Mouse (Mus musculus): ENCODE data around the gene Gpa33. TPM values are rescaled to one million over a fixed set of nuclear protein-coding genes. Genes with fewer than 3 reads are reported as not detected.
A peak's percentile ranks its signal among the peaks of the same experiment; 100 is the strongest.

The Gpa33 gene
- total RNA-seq (2015; ENCODE audit: low replicate concordance) (not detected in 2 replicates), total RNA-seq (2017; ENCODE audit: low replicate concordance) (not detected in 2 replicates)

DNA sequence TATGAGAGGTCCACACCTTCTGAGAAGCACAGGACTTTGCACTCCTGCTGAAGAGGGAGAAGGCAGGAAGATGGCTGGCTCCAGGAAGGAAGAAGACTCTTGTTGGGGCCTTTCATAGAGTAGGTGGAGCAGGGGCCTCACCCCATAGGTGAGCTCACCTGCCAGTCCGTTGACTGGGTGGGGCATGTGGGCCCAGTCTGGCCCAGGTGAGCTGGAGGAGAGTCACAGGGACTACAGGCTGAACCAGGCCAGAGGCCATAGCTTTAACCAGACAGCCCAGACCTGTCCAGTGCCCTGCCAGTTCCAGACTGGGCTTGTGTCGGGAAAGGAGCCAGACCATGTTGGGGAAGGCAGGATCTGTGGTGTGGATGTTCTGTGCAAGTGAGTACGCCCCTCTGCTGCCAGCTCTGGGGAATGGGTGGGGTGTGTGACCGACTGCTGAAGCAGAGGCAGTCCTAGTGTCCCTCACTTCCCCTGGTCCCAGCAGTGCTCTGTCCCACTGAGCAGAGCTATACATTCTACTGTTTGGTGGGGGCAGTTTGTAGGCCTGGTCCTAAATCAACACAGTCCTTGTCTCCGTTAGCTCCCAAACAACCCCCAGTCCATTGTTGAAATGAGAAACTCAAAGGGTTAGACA is at the start of gene Gpa33:
Gene Gpa33, plus strand, starts transcription at position 15 of the 637 bp plus-strand sequence.
- ATAC-seq (replicated peaks; ENCODE audit: low FRiP score, poor library complexity, severe bottlenecking), result 0 out of 2 replicates have a peak, but pooled peaks have one; percentile 31

DNA sequence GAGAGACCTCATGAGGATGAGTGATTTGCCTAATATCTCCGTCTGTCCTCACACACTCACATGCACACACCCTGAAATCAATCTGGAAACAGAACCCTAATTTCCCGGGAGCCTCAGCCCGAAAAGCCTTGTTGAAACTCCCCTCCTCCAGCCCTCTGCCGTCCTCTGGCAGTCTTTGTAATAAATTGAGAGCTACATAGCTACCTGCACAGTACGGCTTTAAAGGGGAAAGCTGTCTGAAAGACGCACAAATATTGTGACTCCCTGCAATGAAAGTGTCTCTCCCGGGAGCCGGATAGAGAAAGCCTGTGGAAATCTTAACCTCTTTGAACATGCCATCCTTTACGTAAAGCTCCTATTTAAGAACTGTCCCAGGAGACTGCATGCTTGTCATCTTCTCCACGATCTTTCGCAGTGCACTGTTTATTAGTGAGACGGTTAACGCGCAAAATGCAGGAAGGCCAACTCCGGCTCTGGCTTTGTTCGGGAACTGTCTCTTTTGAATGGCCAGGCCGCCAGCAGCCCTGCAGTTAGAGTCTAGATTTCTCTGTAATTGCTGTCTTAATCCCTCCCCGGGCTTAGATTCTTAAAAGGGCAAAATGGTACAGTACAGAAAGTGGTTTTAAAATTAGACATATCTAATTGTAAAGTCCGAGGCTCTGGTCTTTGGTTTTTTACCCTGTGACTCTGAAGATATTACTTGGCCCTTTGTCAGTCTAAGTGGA is 41.4 kb upstream of the Gpa33 start:
- no peak for ATAC-seq (replicated peaks; ENCODE audit: low FRiP score, poor library complexity, severe bottlenecking)

DNA sequence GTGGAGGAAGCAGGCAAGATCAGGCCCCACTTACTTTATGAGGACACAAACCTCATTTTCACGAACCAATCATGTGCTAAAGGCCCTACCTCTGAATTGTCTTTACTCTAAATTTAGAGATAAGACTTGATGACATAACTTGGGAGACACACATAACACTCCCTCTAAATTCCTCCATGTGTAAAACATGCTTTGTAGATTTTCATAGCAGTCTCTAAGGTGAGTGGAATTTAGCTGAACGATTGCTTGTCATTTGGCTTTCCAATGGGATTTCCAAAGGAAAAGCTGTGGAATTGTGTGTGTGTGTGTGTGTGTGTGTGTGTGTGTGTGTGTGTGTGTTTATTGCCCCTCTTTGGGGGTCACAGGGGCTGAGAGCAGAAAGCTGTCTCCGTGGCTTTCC is 40.7 kb upstream of the Gpa33 start:
- no peak for ATAC-seq (replicated peaks; ENCODE audit: low FRiP score, poor library complexity, severe bottlenecking)

DNA sequence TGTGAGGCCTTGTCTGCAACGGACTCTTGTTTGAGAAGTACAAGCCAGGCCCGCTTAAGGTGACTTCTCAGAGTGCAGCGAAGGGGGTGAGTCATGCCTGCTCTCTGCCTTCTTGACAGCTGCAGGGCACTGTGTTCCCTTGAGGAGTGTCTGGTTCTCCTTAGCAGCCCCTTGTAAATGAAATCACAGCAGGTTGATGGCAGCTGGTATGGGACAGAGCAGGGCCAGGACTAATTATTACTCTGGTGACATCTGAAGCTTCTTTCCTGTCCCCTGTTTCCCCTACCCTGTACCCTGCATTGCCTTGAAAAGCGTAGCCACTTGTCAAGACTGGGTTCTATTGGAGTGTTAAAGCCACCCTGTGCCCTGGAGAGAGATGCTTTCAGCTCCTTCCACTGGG is 40.3 kb upstream of the Gpa33 start:
- ATAC-seq (replicated peaks; ENCODE audit: low FRiP score, poor library complexity, severe bottlenecking), result no peak

DNA sequence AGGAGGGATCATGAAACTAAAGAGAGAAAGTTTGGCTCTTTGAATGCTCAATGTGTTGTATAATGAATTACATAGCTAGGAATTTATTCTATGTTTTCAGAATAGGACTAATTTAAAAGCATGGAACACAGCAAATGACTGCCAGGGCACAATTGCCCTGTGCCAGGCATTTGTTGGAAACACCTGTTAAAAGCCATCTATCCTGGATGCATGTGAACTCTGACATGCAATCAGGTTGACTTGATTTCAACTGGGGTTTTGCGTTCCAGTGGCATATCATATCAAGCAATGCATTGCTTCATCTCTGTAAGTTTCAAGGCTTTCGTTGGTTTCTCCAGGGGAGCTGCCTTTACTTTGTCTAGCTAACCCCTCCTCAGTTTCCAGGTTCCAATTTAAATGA is 39.7 kb upstream of the Gpa33 start:
- ATAC-seq (replicated peaks; ENCODE audit: low FRiP score, poor library complexity, severe bottlenecking), result no peak

DNA sequence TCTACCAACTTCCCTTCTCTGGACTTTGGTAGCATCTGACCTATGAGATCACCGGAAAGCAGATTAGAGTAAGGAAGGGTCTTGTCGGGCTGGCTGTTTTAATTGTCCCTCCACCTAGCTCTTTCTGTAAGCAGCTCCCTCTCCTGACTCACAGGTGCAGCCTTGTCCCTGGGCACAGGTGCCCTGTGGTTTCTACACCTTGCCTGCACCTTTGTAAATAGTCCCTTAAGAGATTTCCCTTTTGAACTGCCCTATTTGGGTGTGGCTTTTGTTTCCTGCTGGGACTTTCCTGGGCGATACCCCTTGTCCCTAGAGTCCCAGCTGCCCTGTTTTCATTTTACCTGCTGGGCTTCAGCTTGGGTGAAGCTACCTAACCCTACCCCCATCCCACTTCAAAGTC is 35.6 kb upstream of the Gpa33 start:
- ATAC-seq (replicated peaks; ENCODE audit: low FRiP score, poor library complexity, severe bottlenecking), result no peak

DNA sequence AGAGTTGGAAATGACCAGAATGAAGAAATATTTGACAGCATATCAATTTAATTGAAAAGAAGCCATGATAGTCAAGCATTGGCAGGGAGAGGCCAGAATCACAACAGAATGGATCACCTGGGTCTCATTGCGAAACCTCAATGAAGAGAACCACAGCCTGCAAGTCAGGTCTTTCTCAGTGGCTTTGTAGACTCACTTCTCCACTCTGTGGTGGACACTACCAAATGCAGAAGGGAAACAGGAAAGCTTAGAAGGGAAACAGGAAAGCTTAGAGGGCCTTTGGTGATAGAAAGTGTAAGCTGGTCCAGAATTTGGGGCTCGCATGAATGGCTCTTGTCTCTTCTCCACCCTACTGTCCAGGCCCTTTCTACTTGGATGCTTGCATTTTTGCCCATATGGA is 31.9 kb upstream of the Gpa33 start:
- ATAC-seq (replicated peaks; ENCODE audit: low FRiP score, poor library complexity, severe bottlenecking), result no peak

DNA sequence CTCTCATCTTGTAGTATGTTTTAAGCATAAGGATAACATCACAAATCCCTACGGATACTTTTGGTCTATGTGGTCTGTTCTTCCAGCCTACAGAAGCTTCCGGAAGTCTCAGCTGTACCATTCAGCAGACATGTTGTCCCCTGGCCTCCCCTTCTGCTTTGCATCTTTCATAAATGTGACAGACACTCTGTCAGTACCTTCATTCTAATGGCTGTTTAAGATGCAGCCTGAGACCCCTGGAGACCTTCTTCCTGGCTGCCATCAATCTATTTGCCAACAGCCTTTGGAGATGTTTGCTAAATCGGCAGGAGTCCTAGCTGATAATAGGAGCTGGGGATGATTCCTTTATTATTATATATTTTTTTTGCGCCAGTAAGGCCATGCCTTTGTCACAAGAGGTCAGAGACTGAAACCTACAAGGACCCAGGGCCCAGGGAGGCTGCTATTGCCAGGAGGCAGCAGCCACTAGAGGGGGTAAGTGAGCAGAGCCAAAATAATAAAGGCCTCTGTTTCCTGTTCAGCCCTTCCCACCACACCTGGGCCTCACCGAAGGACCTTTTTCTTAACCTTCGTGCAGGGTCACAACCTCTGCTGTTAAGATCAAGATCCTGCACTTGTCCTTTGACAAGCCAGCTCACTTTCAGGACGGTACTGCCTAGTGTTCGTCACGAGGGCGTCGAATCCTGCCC is 27.0 kb upstream of the Gpa33 start:
- ATAC-seq (replicated peaks; ENCODE audit: low FRiP score, poor library complexity, severe bottlenecking), result no peak

DNA sequence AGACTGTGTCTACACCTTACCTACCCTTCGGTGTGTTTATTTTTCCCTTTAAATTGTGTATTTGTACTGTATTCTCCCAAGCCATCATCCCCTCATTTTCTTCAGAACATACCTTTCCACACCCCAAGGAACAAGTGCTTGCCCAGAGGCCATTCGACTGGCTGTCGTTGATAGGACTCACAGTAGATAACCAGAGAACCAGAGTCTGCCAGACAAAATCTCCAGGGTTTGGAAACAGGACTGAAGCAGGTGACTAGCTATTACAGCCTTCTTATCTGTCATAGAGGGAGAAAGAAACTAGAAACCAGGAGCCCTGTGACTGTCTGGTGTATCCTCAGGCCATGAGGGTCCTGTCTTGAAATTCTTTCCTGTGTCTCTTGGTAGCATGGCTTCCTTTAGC is 25.2 kb upstream of the Gpa33 start:
- ATAC-seq (replicated peaks; ENCODE audit: low FRiP score, poor library complexity, severe bottlenecking), result no peak

DNA sequence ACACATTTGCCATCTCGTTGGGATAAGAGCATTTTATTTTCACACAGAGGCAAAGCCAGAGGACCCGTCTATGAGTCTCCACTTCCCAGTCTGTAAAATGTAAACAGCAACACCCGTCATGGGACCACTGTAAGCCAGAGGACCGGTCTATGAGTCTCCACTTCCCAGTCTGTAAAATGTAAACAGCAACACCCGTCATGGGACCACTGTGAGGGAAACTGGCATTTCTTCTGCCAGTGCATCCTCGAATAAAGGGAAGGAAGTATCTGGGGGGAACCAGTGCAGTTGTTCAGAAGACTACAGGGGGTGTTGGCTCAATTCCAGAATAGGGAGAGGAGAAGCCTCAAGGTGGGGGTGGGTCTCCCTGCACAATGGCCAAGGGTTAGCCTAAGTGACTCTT is 24.6 kb upstream of the Gpa33 start:
- no peak for ATAC-seq (replicated peaks; ENCODE audit: low FRiP score, poor library complexity, severe bottlenecking)

DNA sequence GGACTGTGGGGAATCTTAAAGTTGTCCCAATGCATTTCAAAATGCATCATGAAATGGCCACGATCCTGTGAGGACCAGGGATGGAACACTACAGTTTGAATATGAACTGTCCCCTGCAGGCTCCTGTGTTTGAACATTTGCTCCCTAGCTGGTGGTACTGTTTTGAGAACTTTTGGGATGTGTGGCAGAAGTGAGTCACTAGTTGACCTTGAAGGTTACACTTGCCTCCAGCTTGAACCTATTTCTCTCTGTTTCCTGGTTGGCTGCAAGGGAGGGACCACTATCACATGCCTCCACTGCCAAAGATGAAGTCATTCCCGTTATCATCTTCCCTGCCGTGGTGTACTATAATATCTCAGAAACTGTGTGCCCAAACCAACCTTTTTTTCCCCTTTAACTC is 15.1 kb upstream of the Gpa33 start:
- no peak for ATAC-seq (replicated peaks; ENCODE audit: low FRiP score, poor library complexity, severe bottlenecking)

DNA sequence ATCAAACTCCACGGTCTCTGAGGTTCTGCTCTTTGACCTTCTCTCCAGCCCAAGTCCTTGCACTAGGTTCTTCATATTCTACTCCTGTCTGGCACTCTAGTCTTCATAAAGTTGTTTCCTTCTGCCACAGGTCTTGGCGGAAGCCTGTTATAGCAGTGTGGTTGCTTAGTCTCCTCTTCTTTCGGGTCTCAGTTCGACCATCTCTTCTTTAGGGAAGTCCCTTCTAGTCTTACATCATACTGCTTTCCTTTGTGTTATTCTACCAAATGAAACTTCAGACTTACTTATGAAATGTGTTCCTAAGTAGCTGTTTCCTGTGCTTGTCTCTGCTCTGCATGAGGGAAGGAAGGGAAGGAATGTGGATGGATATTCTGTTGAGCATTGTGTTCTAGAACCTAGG is 14.3 kb upstream of the Gpa33 start:
- no peak for ATAC-seq (replicated peaks; ENCODE audit: low FRiP score, poor library complexity, severe bottlenecking)

DNA sequence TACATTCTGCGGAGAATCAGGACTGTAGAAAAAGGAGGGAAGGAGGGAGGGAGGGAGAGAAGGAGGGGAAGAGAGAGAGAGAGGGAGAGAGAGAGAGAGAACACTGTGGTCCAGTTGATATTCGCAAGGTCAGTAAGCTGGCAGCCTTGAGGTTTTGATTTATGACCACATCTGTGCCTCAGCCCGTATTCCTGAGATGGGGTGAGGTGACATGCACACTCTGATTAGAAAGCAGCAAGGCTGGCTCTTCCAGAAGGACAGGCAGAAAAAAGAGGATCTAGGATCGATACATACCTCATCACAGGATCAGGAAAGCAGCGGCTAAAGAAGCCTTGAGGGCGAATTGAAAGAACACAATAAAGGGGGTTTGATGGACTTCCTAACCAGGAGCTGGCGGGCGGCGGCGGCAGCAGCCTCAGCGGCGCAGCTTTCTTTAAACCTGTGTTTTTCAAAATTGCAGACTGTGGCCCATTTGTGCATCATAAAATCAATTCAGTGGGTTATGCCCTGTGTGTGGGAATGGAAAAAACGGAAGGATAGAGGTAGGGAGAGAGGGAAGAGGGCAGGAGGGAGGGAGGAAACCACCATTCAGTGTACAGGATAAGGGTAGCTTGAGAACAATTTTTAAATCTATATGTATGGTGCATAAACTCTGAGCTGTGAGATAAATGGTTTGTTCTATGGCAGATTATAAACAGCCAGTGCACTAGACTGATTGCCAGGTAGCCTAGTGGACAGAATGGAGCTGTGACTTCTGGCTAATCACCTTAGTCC is 12.0 kb upstream of the Gpa33 start:
- ATAC-seq (replicated peaks; ENCODE audit: low FRiP score, poor library complexity, severe bottlenecking), result no peak

DNA sequence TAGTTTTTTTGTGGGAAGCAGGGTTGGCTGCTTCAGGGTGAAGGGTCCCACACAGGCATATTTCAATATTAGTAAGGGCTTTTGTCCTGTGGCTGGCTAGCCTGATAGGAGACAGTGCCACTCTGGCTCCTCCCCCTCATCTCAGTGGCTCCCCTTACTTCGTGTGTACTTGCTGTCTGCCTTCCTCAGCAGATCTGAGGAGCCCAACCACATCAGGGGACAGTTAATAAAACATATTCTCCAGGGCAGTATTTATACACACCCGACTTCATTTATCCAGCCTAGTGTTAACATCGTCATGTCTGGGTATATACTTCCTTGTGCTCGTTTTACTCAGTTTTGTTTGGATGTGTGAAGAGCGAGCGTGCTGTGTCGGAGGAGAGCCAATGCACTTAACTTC is 7.9 kb upstream of the Gpa33 start:
- no peak for ATAC-seq (replicated peaks; ENCODE audit: low FRiP score, poor library complexity, severe bottlenecking)

DNA sequence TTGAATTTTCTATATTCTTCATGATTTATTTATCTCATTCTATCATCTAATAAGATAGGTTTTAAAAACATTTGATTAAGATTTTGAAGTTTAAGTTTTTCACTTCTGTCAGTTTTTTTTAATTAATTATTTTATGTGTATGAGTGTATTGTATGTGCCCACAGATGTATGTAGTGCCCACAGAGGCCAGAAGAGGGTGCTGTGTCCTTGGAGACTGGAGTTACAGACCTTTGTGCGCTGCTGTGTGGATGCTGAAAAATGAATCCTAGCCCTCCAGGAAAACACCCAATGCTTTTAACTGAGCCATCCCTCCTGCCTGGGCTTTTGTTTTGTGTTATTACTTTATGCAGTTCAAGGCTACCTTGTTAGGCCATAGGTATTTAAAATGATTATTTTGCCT is 7.0 kb upstream of the Gpa33 start:
- ATAC-seq (replicated peaks; ENCODE audit: low FRiP score, poor library complexity, severe bottlenecking), result no peak

DNA sequence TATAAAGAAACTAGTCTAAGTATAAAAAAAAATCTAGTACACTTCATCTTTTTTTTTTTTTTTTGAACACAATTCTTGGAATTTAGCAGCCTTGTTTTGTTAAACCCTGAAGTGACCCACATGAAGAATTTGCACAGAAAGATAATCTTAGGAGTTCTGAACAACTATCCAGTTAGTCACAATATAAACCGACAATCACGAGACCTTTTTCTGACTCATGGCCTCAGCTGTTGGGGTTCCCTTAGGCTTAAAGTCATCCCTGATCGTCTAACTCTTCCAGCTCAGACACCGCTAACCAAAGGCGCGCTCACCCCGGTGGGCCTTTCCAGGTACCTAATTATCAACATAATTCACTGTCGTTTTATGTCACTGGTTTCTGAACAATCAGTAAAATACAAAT is 6.3 kb upstream of the Gpa33 start:
- ATAC-seq (replicated peaks; ENCODE audit: low FRiP score, poor library complexity, severe bottlenecking), result no peak

DNA sequence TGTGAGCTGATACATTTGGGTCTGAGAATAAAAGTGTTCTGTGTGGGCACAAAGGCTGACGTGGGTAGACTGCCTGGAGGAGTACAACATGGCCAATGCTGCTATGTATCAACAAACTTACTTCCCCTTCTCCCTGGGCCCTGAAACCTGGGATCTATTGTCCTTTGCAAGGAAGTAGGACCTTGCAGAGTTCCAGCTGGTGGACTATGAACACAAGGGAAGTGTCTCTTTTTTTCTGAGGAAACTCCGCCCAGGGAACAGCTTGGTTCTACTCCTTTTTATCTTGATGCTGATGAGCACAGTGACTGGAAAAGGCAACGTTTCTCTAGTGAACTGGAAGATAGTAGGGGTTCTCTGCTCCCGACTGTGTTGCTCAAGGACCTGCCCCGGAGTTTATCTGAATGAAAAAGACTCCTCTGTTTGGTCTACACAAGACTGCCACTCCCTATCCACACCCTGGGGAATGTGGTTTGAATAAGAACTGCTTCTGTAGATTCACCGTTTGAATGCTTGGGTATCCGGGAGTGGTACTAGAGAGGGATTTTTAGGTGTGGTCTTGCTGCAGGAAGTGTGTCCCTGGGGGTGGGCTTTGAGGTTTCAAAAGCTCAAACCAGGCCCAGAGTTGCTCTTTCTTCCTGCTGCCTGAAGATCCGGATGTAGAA is 5.0 kb upstream of the Gpa33 start:
- ATAC-seq (replicated peaks; ENCODE audit: low FRiP score, poor library complexity, severe bottlenecking), result no peak

DNA sequence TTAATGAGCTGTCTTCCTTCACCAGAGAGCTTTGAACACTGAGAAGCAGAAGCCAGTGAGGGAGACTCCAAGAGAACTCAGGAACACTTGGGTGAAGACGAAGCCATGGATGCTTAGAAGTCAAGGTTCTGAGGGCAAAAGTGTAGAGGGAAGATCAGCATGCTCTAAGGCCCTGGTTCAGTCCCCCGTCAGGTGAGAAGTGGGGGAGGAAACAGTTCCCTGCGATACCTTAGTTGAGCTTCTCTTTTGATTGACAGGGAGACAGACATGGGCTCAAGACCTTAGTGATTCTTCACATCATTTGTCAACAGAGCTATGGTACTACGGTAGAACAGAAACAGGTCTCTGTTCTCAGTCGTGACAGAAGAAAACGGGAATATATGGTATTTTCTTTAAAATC is 3.7 kb upstream of the Gpa33 start:
- no peak for ATAC-seq (replicated peaks; ENCODE audit: low FRiP score, poor library complexity, severe bottlenecking)

DNA sequence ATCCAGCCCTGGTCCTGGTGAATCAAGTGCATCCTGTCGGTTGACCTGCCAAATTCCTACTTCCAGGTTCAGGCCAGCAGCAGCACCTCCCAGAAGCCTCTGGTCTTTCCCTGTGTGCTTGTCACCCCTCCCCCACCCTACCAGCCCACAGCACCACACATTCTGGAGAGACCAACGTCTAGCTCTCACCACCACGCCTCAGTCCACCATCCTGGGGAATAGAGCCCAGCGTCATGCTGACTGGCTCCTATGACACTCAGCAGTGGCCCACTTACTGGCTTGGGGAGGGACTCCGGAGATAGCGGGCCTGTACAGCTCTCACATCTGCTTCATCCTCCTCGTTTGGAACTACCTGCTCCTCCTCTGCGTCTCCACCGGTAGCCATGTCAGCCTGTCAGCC is 3.2 kb upstream of the Gpa33 start:
- ATAC-seq (replicated peaks; ENCODE audit: low FRiP score, poor library complexity, severe bottlenecking), result no peak

DNA sequence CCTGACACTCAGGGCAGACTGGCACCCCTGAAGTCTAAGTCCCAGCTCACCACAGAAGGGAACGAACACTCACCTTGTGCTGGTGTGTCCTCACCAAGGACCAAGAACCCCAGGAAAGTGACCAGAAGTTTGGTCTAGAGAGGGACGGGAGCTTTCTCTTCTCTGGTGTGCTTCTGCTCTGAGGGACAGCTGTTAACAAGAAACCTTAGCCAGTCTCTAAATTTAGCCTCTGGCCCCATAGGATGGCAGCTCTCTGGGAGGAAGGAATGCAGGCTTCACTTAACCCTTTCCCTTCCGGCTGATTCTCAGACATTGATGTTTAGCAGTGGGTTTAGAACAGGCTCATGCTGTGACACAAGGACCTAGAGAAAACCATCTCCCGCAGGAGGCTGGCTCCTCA is 2.3 kb upstream of the Gpa33 start, which contains the start of gene Dusp27:
Gene Dusp27, minus strand, starts transcription at position 204 of the 400 bp plus-strand sequence.
- ATAC-seq (replicated peaks; ENCODE audit: low FRiP score, poor library complexity, severe bottlenecking), result no peak
